Mouse (Mus musculus) cerebellum, adult 18-20 months (tissue): Measurements from ENCODE around the gene Ccs.
A peak's percentile ranks its signal among the peaks of the same experiment; 100 is the strongest.
"Not testable (repeated sequence)": the region's sequence is repeated elsewhere in the genome, so short reads cannot be mapped to it uniquely, and the experiment has no call there.

ENCODE experiments used
- DNase-seq, 2 experiments: peaks; one replicate each; pipeline ENCODE4 v3.0.0; 2021

The Ccs gene

GRCm38 (mm10) chr19:4839149-4839548 lies at the start of gene Ccs, which contains the start of gene Ccdc87:
Gene Ccs, minus strand, starts transcription at chr19:4839332.
Gene Ccdc87, plus strand, starts transcription at chr19:4839366.
- DNase-seq, result peak; percentile 96 to 98

- DNase-seq, result no peak
These were observed 44.8 kb upstream of the Ccs start for GRCm38 (mm10) chr19:4883961-4884360.

GRCm38 (mm10) chr19:4879324-4879703 lies 40.2 kb upstream of the Ccs start:
- no peak for DNase-seq

- DNase-seq, result peak; percentile 93 to 95
These were observed 39.5 kb upstream of the Ccs start, which contains the start of gene Zdhhc24 for GRCm38 (mm10) chr19:4878405-4879323. Gene Zdhhc24, plus strand, starts transcription at chr19:4878668.

- no peak for DNase-seq
These were observed 38.7 kb upstream of the Ccs start, which contains the start of gene Actn3 for GRCm38 (mm10) chr19:4877785-4878184. Gene Actn3, minus strand, starts transcription at chr19:4877909.

- no peak for DNase-seq
These were observed 37.6 kb upstream of the Ccs start for GRCm38 (mm10) chr19:4876755-4877154.

- DNase-seq, result no peak
These were observed 37.1 kb upstream of the Ccs start for GRCm38 (mm10) chr19:4876241-4876640.

GRCm38 (mm10) chr19:4874613-4875012 lies 35.5 kb upstream of the Ccs start:
- not testable (repeated sequence) for DNase-seq

GRCm38 (mm10) chr19:4865147-4865546 lies 26.0 kb upstream of the Ccs start:
- peak in 1 of 2 experiments; percentile 33 for DNase-seq

GRCm38 (mm10) chr19:4863048-4863447 lies 23.9 kb upstream of the Ccs start:
- DNase-seq, result no peak

- DNase-seq, result no peak
These were observed 19.9 kb upstream of the Ccs start for GRCm38 (mm10) chr19:4859081-4859480.

- no peak for DNase-seq
These were observed 16.8 kb upstream of the Ccs start for GRCm38 (mm10) chr19:4855951-4856350.

- no peak for DNase-seq
These were observed 16.3 kb upstream of the Ccs start for GRCm38 (mm10) chr19:4855470-4855820.

GRCm38 (mm10) chr19:4854552-4855469 lies 15.7 kb upstream of the Ccs start, which contains the start of gene Ctsf:
Gene Ctsf, plus strand, starts transcription at chr19:4855130.
- peak; percentile 95 for DNase-seq

- DNase-seq, result no peak
These were observed 11.1 kb upstream of the Ccs start for GRCm38 (mm10) chr19:4850281-4850680.

- no peak for DNase-seq
These were observed 10.7 kb upstream of the Ccs start for GRCm38 (mm10) chr19:4849800-4850199.

GRCm38 (mm10) chr19:4847490-4847889 lies 8.4 kb upstream of the Ccs start:
- DNase-seq, result peak; percentile 33 to 49

- no peak for DNase-seq
These were observed 6.7 kb upstream of the Ccs start for GRCm38 (mm10) chr19:4845846-4846245.

GRCm38 (mm10) chr19:4842611-4843010 lies 3.5 kb upstream of the Ccs start:
- DNase-seq, result no peak

GRCm38 (mm10) chr19:4840848-4841247 lies 1.7 kb upstream of the Ccs start:
- DNase-seq, result no peak

GRCm38 (mm10) chr19:4838526-4839140 lies 499 bp downstream of the Ccs start:
- no peak for DNase-seq

GRCm38 (mm10) chr19:4837049-4837448 lies 2.1 kb downstream of the Ccs start:
- no peak for DNase-seq

- DNase-seq, result no peak
These were observed 3.0 kb downstream of the Ccs start for GRCm38 (mm10) chr19:4836096-4836495.
